Mouse (Mus musculus): ENCODE measurements around the gene Iqgap2. TPM values are rescaled to one million over a fixed set of nuclear protein-coding genes. Genes with fewer than 3 reads are reported as not detected.

The Iqgap2 gene
- total and polyA plus RNA-seq, 3 experiments, result 0.08 to 0.14 (median 0.11) TPM

DNA sequence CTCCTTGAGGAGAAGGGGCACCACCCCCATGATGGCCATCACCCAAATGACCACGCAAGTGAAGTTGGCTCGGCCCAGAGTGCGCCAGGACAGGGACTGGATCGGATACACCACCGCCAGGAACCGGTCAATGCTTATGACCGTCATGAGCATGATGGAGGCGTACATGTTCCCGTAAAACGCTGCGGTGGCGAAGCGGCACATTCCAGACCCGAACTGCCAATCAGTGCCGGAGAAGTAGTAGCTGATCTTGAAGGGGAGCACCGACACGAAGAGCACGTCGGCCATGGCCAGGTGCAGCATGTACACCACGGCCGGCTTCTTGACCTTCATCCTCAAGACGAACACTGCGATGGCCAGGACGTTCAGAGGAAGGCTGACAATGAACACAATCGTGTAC, 287.4 kb downstream of the Iqgap2 start:
- Histone ChIP-seq H3K4me1 (ENCODE audit: control insufficient read depth in 1 of 2, insufficient read depth in 2 of 2) (no peaks in the 10 kb centered on the region), H3K9ac (ENCODE audit: insufficient read depth, low read depth) (no peak overlapping the region), H3K79me2 (replicated peaks; ENCODE audit: control insufficient read depth, extremely low read depth, insufficient read depth, poor library complexity, severe bottlenecking) (no peaks in the 10 kb centered on the region), H3K4me3 (replicated peaks in 1 of 3; ENCODE audit: low read depth in 2 of 3, low read length in 2 of 3, poor library complexity in 1 of 3) (no peak overlapping the region), H3K27me3 (replicated peaks) (peaks cover 11% of the 10 kb centered on the region), H3K27ac (ENCODE audit: insufficient read depth, low read depth) (no peak overlapping the region), H3K36me3 (replicated peaks in 1 of 2; ENCODE audit: control insufficient read depth in 1 of 2, insufficient read depth in 1 of 2, low read length in 1 of 2) (no peaks in the 10 kb centered on the region), H3K4me2 (ENCODE audit: insufficient read depth, low read depth, poor library complexity, severe bottlenecking) (no peak overlapping the region), H3K9me3 (replicated peaks; ENCODE audit: low read length) (no peaks in the 10 kb centered on the region)
- in situ Hi-C loops (cut with MboI; ENCODE audit: low pct_ligation_motif_present, low pct_unique_long_range_greater_than_20kb, low sequenced_read_pairs) (no loop called here), dilution Hi-C loops (cut with MboI; ENCODE audit: extremely low pct_ligation_motif_present, extremely low pct_unique_long_range_greater_than_20kb, low sequenced_read_pairs) (no loop called here)
- no peak for DNase-seq (ENCODE audit: extremely low read depth)
- TF ChIP-seq RAD21 (IDR thresholded peaks at IDR 0.05; ENCODE audit: low read depth, low read length), result no peak
- TF ChIP-seq GABPA (IDR thresholded peaks at IDR 0.05; ENCODE audit: insufficient replicate concordance, low read depth, low read length), result no peak
- TF ChIP-seq SMC3 (IDR thresholded peaks at IDR 0.05; ENCODE audit: low read depth, low read length), result no peak
- TF ChIP-seq MAZ (IDR thresholded peaks at IDR 0.05; ENCODE audit: low read depth, low read length), result no peak
- no peak for TF ChIP-seq ZMIZ1 (IDR thresholded peaks at IDR 0.05; ENCODE audit: low read depth, low read length)
- no peak for TF ChIP-seq USF2 (conservative IDR thresholded peaks at IDR 0.05; ENCODE audit: low read depth, low read length)
- no peak for TF ChIP-seq ZKSCAN1 (IDR thresholded peaks at IDR 0.05; ENCODE audit: borderline replicate concordance, low read depth, low read length)
- no peak for TF ChIP-seq EP300 (IDR thresholded peaks at IDR 0.05; ENCODE audit: low read length)
- TF ChIP-seq ZNF384 (IDR thresholded peaks at IDR 0.05; ENCODE audit: low read depth, low read length), result no peak
- TF ChIP-seq PAX5 (IDR thresholded peaks at IDR 0.05; ENCODE audit: low read length), result no peak
- TF ChIP-seq POLR2AphosphoS2 (IDR thresholded peaks at IDR 0.05; ENCODE audit: low read depth, low read length), result no peak
- no peak for TF ChIP-seq UBTF (IDR thresholded peaks at IDR 0.05; ENCODE audit: low read depth, low read length)
- TF ChIP-seq USF1 (IDR thresholded peaks at IDR 0.05; ENCODE audit: low read depth, low read length), result no peak
- no peak for TF ChIP-seq MEF2A (IDR thresholded peaks at IDR 0.05; ENCODE audit: borderline replicate concordance, low read depth, low read length)

DNA sequence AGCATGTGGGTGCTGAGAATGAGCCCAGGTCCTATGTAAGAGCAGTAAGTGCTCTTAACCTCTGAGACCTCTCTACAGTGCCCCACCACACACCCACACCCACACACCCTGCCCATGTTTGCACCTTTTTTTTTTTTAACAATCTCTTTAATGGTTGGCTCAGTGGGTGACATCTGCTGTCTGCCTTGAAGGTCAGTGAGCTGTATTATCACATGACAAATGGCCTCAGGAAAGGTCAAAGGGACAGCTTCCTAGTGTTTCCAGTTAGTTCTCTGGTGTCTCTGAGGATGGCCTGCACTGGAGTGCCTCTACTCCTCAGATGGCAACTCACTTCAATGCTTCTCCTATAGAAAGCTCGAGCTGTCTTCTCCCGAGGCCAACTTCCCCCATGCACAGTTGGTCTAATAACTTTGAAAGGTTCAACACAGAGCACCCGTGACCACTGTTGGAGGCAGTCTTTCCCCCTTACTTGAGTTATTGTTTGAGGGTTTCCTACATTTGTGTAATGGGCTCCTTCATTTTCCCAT, 291.8 kb downstream of the Iqgap2 start:
- Histone ChIP-seq H3K27ac (ENCODE audit: insufficient read depth, low read depth) (no peak overlapping the region), H3K4me3 (replicated peaks in 1 of 3; ENCODE audit: low read depth in 2 of 3, low read length in 2 of 3, poor library complexity in 1 of 3) (no peak overlapping the region), H3K4me1 (ENCODE audit: control insufficient read depth in 1 of 2, insufficient read depth in 2 of 2) (no peaks in the 10 kb centered on the region; a peak in 1 of 4 replicates), H3K9me3 (replicated peaks; ENCODE audit: low read length) (no peaks in the 10 kb centered on the region), H3K79me2 (replicated peaks; ENCODE audit: control insufficient read depth, extremely low read depth, insufficient read depth, poor library complexity, severe bottlenecking) (no peaks in the 10 kb centered on the region), H3K36me3 (replicated peaks in 1 of 2; ENCODE audit: control insufficient read depth in 1 of 2, insufficient read depth in 1 of 2, low read length in 1 of 2) (no peaks in the 10 kb centered on the region), H3K4me2 (ENCODE audit: insufficient read depth, low read depth, poor library complexity, severe bottlenecking) (no peak overlapping the region), H3K9ac (ENCODE audit: insufficient read depth, low read depth) (no peak overlapping the region), H3K27me3 (replicated peaks) (peaks cover 4% of the 10 kb centered on the region)
- no peak for TF ChIP-seq CHD2 (IDR thresholded peaks at IDR 0.05; ENCODE audit: low read length)
- no peak for TF ChIP-seq RCOR1 (conservative IDR thresholded peaks at IDR 0.05; ENCODE audit: low read depth, low read length)
- no peak for TF ChIP-seq NELFE (IDR thresholded peaks at IDR 0.05; ENCODE audit: low read depth, low read length)
- TF ChIP-seq E2F4 (IDR thresholded peaks at IDR 0.05; ENCODE audit: insufficient replicate concordance, low read depth, low read length), result no peak
- no peak for TF ChIP-seq MAFK (IDR thresholded peaks at IDR 0.05; ENCODE audit: insufficient replicate concordance, low read length)
- no peak for TF ChIP-seq USF1 (IDR thresholded peaks at IDR 0.05; ENCODE audit: low read depth, low read length)
- TF ChIP-seq ETS1 (conservative IDR thresholded peaks at IDR 0.05; ENCODE audit: low read depth, low read length), result no peak
- TF ChIP-seq USF2 (conservative IDR thresholded peaks at IDR 0.05; ENCODE audit: low read depth, low read length), result no peak
- no peak for TF ChIP-seq MAX (IDR thresholded peaks at IDR 0.05; ENCODE audit: low read length)
- TF ChIP-seq MAZ (IDR thresholded peaks at IDR 0.05; ENCODE audit: low read depth, low read length), result no peak
- no peak for TF ChIP-seq POLR2A (IDR thresholded peaks at IDR 0.05; ENCODE audit: low read depth, low read length)
- TF ChIP-seq IRF4 (IDR thresholded peaks at IDR 0.05; ENCODE audit: low read depth, low read length), result no peak
- no peak for TF ChIP-seq EP300 (IDR thresholded peaks at IDR 0.05; ENCODE audit: low read length)
- TF ChIP-seq HCFC1 (IDR thresholded peaks at IDR 0.05; ENCODE audit: low read depth, low read length), result no peak
- in situ Hi-C loops (cut with MboI; ENCODE audit: low pct_ligation_motif_present, low pct_unique_long_range_greater_than_20kb, low sequenced_read_pairs), result no loop called here
- dilution Hi-C loops (cut with MboI; ENCODE audit: extremely low pct_ligation_motif_present, extremely low pct_unique_long_range_greater_than_20kb, low sequenced_read_pairs), result no loop called here
- DNase-seq (ENCODE audit: extremely low read depth), result no peak
